Mouse (Mus musculus): ENCODE data around the gene 1110032A03Rik.

DNA sequence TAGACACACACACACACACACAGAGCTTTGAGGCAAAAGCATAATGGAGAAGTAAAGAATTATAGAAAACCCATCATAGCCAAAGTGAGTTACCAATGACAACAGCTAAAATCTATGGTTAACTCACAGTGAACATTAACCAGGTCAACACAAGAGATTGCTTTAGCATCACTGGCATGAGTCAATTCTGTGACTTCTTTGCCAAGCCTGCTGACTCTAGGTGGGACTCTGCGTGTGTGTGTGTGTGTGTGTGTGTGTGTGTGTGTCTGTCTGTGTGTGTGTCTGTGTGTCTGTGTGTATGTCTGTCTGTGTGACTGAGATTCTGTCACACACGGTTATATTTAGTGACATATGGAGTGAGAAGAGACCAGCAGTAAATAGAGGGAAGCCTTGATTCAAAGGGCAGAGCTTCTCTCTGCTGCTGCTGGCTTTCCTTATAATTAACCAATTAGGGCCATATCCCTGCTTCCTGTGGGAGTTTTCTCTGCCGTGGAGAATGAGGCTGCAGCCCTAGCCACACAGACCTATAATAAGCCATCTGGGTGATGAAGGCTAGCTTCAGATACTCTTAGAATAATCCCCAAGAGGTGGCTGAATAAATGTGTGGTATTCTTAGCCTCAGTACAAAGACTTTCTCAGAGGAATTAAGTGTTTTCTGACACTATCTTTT is 50.5 kb downstream of the 1110032A03Rik start:
- no peak for TF ChIP-seq CTCF (IDR thresholded peaks at IDR 0.05; ENCODE audit: low read depth, low read length)
- no peak for TF ChIP-seq POLR2A (IDR thresholded peaks at IDR 0.05; ENCODE audit: extremely low read depth, insufficient read depth, low read length)

Data from liver, adult 2 months (tissue).